Comparison of ENCODE assay signal across 9 mouse cellular contexts in the genomic region with DNA sequence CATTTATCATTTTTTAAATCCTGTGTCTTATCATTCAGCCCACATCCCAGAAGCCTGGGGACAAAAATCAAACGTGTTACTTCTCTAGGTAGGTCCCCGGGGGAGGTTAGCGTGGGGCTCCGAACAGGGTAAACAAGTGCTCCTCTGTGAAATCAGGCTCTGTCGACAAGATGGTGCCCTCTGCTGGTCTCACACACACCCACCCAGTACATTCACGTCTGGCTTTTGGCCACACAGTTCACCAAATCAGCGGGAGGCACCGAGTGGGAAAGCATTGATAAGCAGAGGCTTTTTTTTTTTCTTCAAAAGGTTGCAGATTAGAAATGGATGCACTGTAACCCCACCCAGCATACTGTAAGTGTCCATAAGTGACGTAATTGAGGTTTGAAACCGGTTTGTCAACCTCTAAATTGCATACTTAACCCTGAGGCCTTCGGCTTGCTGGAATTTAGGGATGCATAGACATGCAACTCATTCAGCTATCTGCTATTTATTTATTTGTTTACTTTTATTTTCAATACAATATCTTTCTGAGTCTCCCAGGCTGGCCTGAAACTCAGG. TPM values are rescaled to one million over a fixed set of nuclear protein-coding genes. Genes with fewer than 3 reads are reported as not detected.
A peak's percentile ranks its signal among the peaks of the same experiment; 100 is the strongest.
DNase-seq lines count a peak whose midpoint lies in the region; ATAC-seq and TF ChIP-seq lines count a peak whose summit lies in the region.
"Had no signal": no experiment of that assay in that cellular context is flagged by ENCODE, and none has a peak within 500 bp of the region (broad histone marks: within the 10 kb centered on the region; RNA-seq: fewer than 3 reads in every experiment).

No protein-coding gene starts in this region.

- H3K4me1 ChIP-seq in liver, embryonic 15.5 days (replicated peaks) = peaks cover 14% of the 10 kb centered on the region
- H3K4me1 ChIP-seq in neural tube, embryonic 11.5 days (ENCODE audit: control insufficient read depth, insufficient read depth, low read length) = no peaks in the 10 kb centered on the region
- H3K4me1 ChIP-seq in thymus, adult 2 months (replicated peaks; ENCODE audit: control insufficient read depth, insufficient read depth, low read length) = no peaks in the 10 kb centered on the region

- H3ac ChIP-seq in C2C12 (ENCODE audit: control insufficient read depth, insufficient read length, low read depth) = no peak overlapping the region

- peaks cover 8% of the 10 kb centered on the region for H3K27me3 ChIP-seq in C2C12 (ENCODE audit: control insufficient read depth, insufficient read depth, insufficient read length)
- peaks cover 3% of the 10 kb centered on the region; the same call in 1 of the 2 replicates for H3K27me3 ChIP-seq in liver, embryonic 15.5 days
- H3K27me3 ChIP-seq in neural tube, embryonic 11.5 days (ENCODE audit: control insufficient read depth, insufficient read depth, low read length) = no peaks in the 10 kb centered on the region
- no peaks in the 10 kb centered on the region for H3K27me3 ChIP-seq in thymus, adult 2 months (ENCODE audit: control insufficient read depth, insufficient read depth, low read length)

- no peaks in the 10 kb centered on the region for H3K36me3 ChIP-seq in C2C12 (ENCODE audit: control insufficient read depth, insufficient read depth)
- H3K36me3 ChIP-seq in liver, embryonic 15.5 days (replicated peaks) = no peaks in the 10 kb centered on the region
- no peaks in the 10 kb centered on the region for H3K36me3 ChIP-seq in neural tube, embryonic 11.5 days (ENCODE audit: control insufficient read depth, insufficient read depth, low read length)
- no peaks in the 10 kb centered on the region for H3K36me3 ChIP-seq in thymus, adult 2 months (ENCODE audit: control insufficient read depth, insufficient read depth, low read length)

- H3K79me2 ChIP-seq in C2C12 (ENCODE audit: control insufficient read depth, insufficient read depth) = no peaks in the 10 kb centered on the region

- H3K27ac ChIP-seq in liver, embryonic 15.5 days (replicated peaks) = no peak overlapping the region
- H3K27ac ChIP-seq in neural tube, embryonic 11.5 days (ENCODE audit: low read depth, low read length) = no peak overlapping the region
- H3K27ac ChIP-seq in thymus, adult 2 months (ENCODE audit: control insufficient read depth, insufficient read depth, low read length) = no peak overlapping the region

- TF ChIP-seq CTCF in C2C12 (IDR thresholded peaks at IDR 0.05; ENCODE audit: control insufficient read depth, insufficient read depth, insufficient read length) = peak; percentile 66
- TF ChIP-seq CTCF in thymus, adult 2 months (IDR thresholded peaks at IDR 0.05; ENCODE audit: borderline replicate concordance, control insufficient read depth, extremely low read depth, insufficient read depth, low read length, poor library complexity) = peak; percentile 77; the same call in 1 of the 2 replicates

- H3K4me2 ChIP-seq in liver, embryonic 15.5 days = peak overlapping the region; percentile 41
- H3K4me2 ChIP-seq in neural tube, embryonic 11.5 days (ENCODE audit: low read depth) = no peak overlapping the region

- no peak overlapping the region for H3K4me3 ChIP-seq in C2C12 (ENCODE audit: insufficient read depth, poor library complexity, severe bottlenecking)
- no peak overlapping the region for H3K4me3 ChIP-seq in liver, embryonic 15.5 days (replicated peaks)
- no peak overlapping the region for H3K4me3 ChIP-seq in neural tube, embryonic 11.5 days (ENCODE audit: low read depth, low read length)
- no peak overlapping the region for H3K4me3 ChIP-seq in thymus, adult 2 months (ENCODE audit: control insufficient read depth, insufficient read depth, low read length)

- peak; percentile 84 for ATAC-seq in liver, embryonic 15.5 days (ENCODE audit: insufficient read depth)
- ATAC-seq in neural tube, embryonic 11.5 days (ENCODE audit: insufficient read depth, low FRiP score, low TSS enrichment) = peak; percentile 82; the same call in 1 of the 2 replicates

- peak; percentile 68 for DNase-seq in T-cell, adult 2 months (ENCODE audit: low spot score)
- DNase-seq in embryo, embryonic 10 days (ENCODE audit: low spot score) = peak; percentile 79
- peak; percentile 61 for DNase-seq in heart, adult 8-10 months (ENCODE audit: low spot score)
- DNase-seq in kidney, adult 8-10 months = peak; percentile 61 to 74
- DNase-seq in neural tube, embryonic 11.5 days (ENCODE audit: low spot score) = peak; percentile 71
- DNase-seq in thymus, adult 2 months = peak; percentile 78

- no peak overlapping the region for H3K9ac ChIP-seq in liver, embryonic 15.5 days
- H3K9ac ChIP-seq in neural tube, embryonic 11.5 days (ENCODE audit: low read length) = no peak overlapping the region

- WGBS in liver, embryonic 15.5 days (ENCODE audit: insufficient replicate concordance) = 9% methylated on average over 11 of the region's 11 CpGs
- WGBS in neural tube, embryonic 11.5 days = 21% methylated on average over 11 of the region's 11 CpGs
- WGBS in thymus, adult 2 months = 28% methylated on average over 11 of the region's 11 CpGs

- no peak for TF ChIP-seq POLR2A in thymus, adult 2 months (IDR thresholded peaks at IDR 0.05; ENCODE audit: control insufficient read depth, extremely low read depth, insufficient read depth, low read length, poor library complexity)

- H3K9me3 ChIP-seq in liver, embryonic 15.5 days (replicated peaks) = no peaks in the 10 kb centered on the region
- H3K9me3 ChIP-seq in neural tube, embryonic 11.5 days (ENCODE audit: control insufficient read depth, low read length) = no peaks in the 10 kb centered on the region

- H3K79me3 ChIP-seq in C2C12 (ENCODE audit: low read depth) = no peaks in the 10 kb centered on the region

TF ChIP-seq in C2C12, 6 proteins besides CTCF, POLR2A, EP300 and RAD21:
- TF ChIP-seq CEBPB (IDR thresholded peaks at IDR 0.05; ENCODE audit: low read depth) (no peak), MYOD1 (IDR thresholded peaks at IDR 0.05; ENCODE audit: control insufficient read depth, insufficient read length, low read depth) (no peak), USF1 (IDR thresholded peaks at IDR 0.05; ENCODE audit: low read depth) (no peak), FOSL1 (IDR thresholded peaks at IDR 0.05; ENCODE audit: insufficient read depth, low read length, poor library complexity, severe bottlenecking) (no peak), MAX (IDR thresholded peaks at IDR 0.05) (no peak), MYOG (IDR thresholded peaks at IDR 0.05; ENCODE audit: control insufficient read depth, extremely low read depth, insufficient read length) (no peak)

RNA-seq across cellular contexts. Expression of a gene that starts 4.4 kb away (rescaled TPM):
- polyA plus RNA-seq in C2C12 (2012; fragmentation: generic; extraction: Trizol) = 0.04 TPM
- under 1 TPM in 2 of 4 experiments, not detected in 2; 0.30 to 0.62 TPM for total RNA-seq in heart, adult 8-10 months (2022)
- polyA plus RNA-seq in liver, embryonic 15.5 days (2015; fragmentation: Nextera tagmentation; extraction: Ambion mirVana) = 0.07 TPM in 1 of 2 replicates, not detected in the other
- polyA plus RNA-seq in neural tube, embryonic 11.5 days (2014; fragmentation: Nextera tagmentation; extraction: Ambion mirVana) = 0.27 and 0.35 TPM in 2 replicates
- polyA plus RNA-seq in thymus, adult 2 months (2012; rRNA removed) = 0.59 TPM in 1 of 2 replicates, not detected in the other
- polyA plus RNA-seq: frontal cortex, adult 2 months had no signal

RNA-seq across cellular contexts. Expression of a gene that starts 7.4 kb away (rescaled TPM):
- 11.7 TPM for polyA plus RNA-seq in C2C12 (2012; fragmentation: generic; extraction: Trizol)
- total RNA-seq in heart, adult 8-10 months (2022) = 1 to 10 TPM; 6.3 to 9.6 (median 7.5) TPM
- polyA plus RNA-seq in liver, embryonic 15.5 days (2015; fragmentation: Nextera tagmentation; extraction: Ambion mirVana) = 24.6 and 25.0 TPM in 2 replicates
- 69.2 and 72.0 TPM in 2 replicates for polyA plus RNA-seq in neural tube, embryonic 11.5 days (2014; fragmentation: Nextera tagmentation; extraction: Ambion mirVana)
- 116 and 123 TPM in 2 replicates for polyA plus RNA-seq in thymus, adult 2 months (2012; rRNA removed)

RNA-seq across cellular contexts. Expression of a gene that starts 11.6 kb away (rescaled TPM):
- polyA plus RNA-seq in C2C12 (2012; fragmentation: generic; extraction: Trizol) = 1.5 TPM
- 100 to 1,000 TPM; 139 to 181 (median 156) TPM for total RNA-seq in heart, adult 8-10 months (2022)
- polyA plus RNA-seq in liver, embryonic 15.5 days (2015; fragmentation: Nextera tagmentation; extraction: Ambion mirVana) = 6.9 and 8.1 TPM in 2 replicates
- polyA plus RNA-seq in neural tube, embryonic 11.5 days (2014; fragmentation: Nextera tagmentation; extraction: Ambion mirVana) = 21.0 and 21.2 TPM in 2 replicates
- 9.7 and 11.7 TPM in 2 replicates for polyA plus RNA-seq in thymus, adult 2 months (2012; rRNA removed)

RNA-seq across cellular contexts. Expression of a gene that starts 29.1 kb away (rescaled TPM):
- polyA plus RNA-seq in C2C12 (2012; fragmentation: generic; extraction: Trizol) = 0.42 TPM
- total RNA-seq in heart, adult 8-10 months (2022) = 10 to 100 TPM in 1 of 4 experiments, 1 to 10 TPM in 3; 4.6 to 10.8 (median 7.5) TPM
- 0.05 and 0.07 TPM in 2 replicates for polyA plus RNA-seq in liver, embryonic 15.5 days (2015; fragmentation: Nextera tagmentation; extraction: Ambion mirVana)
- 0.92 and 1.7 TPM in 2 replicates for polyA plus RNA-seq in neural tube, embryonic 11.5 days (2014; fragmentation: Nextera tagmentation; extraction: Ambion mirVana)
- polyA plus RNA-seq in thymus, adult 2 months (2012; rRNA removed) = 0.66 and 1.00 TPM in 2 replicates

RNA-seq across cellular contexts. Expression of a gene that starts 42.3 kb away (rescaled TPM):
- polyA plus RNA-seq in C2C12 (2012; fragmentation: generic; extraction: Trizol) = not detected
- total RNA-seq in heart, adult 8-10 months (2022) = not detected
- not detected in 2 replicates for polyA plus RNA-seq in liver, embryonic 15.5 days (2015; fragmentation: Nextera tagmentation; extraction: Ambion mirVana)
- not detected in 2 replicates for polyA plus RNA-seq in neural tube, embryonic 11.5 days (2014; fragmentation: Nextera tagmentation; extraction: Ambion mirVana)
- polyA plus RNA-seq in thymus, adult 2 months (2012; rRNA removed) = not detected in 2 replicates
- polyA plus RNA-seq: frontal cortex, adult 2 months had no signal
